Mouse (Mus musculus): ENCODE measurements around the gene Abcd1.
A peak's percentile ranks its signal among the peaks of the same experiment; 100 is the strongest.
"Not testable (repeated sequence)": the region's sequence is repeated elsewhere in the genome, so short reads cannot be mapped to it uniquely, and the experiment has no call there.

Abcd1 gene

GRCm38 (mm10) chrX:73739841-73740240 lies 23.4 kb downstream of the Abcd1 start:
- DNase-seq (ENCODE audit: low spot score in 2 of 2): not testable (repeated sequence)

DNA sequence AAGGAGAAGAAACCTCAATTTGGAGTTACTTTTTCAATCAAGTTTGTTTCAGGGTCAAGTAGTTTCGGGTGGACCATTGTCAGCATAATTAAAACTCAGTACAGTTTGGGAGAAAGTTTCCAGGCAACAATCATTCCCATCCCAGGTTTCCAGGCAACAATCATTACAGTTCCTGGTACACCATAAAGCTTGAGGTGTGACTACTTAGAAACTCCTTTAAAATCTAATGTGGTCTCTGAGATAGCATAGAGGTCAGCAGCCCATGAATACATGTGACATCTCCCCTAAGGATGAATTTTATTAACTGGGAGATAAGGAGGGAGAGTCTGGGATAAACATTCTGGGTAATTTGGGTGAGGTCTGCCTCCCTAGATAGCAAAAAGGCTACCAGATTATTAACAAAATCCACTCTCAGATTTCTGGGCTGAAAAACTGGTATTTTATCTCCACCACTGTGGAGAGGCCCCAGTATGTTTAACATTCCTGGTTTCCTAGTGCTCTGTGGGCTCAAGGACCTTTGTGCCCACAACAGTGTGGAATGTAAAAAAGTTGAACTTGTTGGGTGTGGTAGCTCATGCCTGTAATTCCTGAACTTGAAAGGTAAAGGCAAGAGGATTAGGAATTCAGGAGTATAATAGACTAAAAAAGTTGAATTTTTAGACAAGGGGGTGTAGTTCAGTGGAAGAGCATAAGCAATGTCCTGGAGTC lies 28.5 kb downstream of the Abcd1 start:
- no peak for DNase-seq (ENCODE audit: low spot score in 2 of 2)

- no peak for DNase-seq (ENCODE audit: low spot score in 2 of 2)
Observed at GRCm38 (mm10) chrX:73748977-73749376, 32.6 kb downstream of the Abcd1 start.

GRCm38 (mm10) chrX:73756334-73757140 lies 40.1 kb downstream of the Abcd1 start, which contains the start of gene Plxnb3:
Gene Plxnb3, plus strand, starts transcription at chrX:73757090.
- DNase-seq (ENCODE audit: low spot score in 2 of 2): no peak

DNA sequence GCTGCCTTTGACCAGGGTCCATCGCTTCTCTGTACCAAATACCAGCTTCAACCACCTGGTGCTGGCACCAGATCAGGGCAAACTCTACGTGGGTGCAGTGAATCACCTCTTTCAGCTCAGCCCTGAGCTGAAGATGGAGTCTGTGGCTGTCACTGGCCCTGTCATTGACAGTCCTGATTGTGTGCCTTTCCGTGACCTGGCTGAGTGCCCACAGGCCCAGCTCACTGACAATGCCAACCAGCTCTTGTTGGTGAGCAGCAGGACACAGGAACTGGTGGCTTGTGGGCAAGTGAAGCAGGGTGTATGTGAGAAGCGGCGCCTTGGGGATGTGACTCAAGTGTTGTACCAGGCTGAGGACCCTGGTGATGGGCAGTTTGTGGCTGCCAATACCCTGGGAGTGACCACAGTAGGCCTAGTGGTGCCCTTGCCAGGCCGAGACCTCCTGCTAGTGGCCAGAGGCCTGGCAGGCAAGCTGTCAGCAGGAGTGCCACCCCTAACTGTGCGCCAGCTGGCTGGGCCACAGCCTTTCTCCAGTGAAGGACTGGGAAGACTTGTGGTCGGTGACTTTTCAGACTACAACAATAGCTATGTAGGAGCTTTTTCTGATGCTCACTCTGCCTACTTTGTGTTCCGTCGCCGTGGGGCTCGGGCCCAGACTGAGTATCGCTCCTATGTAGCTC lies 42.4 kb downstream of the Abcd1 start:
- DNase-seq (ENCODE audit: low spot score in 2 of 2): peak in 1 of 2 experiments; percentile 33

DNA sequence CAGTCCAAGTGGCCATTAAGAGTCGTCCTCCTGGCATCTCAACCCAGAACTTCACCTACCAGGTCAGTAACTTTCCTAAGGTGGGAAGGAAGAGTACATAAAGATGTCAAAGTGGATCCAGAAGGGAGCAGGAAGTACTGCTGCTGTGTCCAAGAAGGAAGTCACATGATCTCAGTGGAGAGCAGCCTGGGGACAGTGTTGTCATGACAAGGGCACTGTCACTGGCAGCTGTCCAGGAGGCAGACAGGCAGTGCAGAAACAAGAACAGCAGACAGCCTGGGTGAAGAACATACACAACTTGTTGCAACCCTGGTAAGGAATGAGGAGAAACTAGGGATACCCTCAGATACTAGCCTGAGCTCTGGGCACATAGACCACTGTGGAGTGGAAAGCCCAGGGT lies 48.9 kb downstream of the Abcd1 start:
- DNase-seq (ENCODE audit: low spot score in 2 of 2): no peak

GRCm38 (mm10) chrX:73767267-73767666 lies 50.9 kb downstream of the Abcd1 start:
- no peak for DNase-seq (ENCODE audit: low spot score in 2 of 2)

- DNase-seq (ENCODE audit: low spot score in 2 of 2): peak; percentile 37 to 49
Observed at GRCm38 (mm10) chrX:73774168-73774760, 57.9 kb downstream of the Abcd1 start, which contains the start of gene Srpk3. Gene Srpk3, plus strand, starts transcription at chrX:73774405.

DNA sequence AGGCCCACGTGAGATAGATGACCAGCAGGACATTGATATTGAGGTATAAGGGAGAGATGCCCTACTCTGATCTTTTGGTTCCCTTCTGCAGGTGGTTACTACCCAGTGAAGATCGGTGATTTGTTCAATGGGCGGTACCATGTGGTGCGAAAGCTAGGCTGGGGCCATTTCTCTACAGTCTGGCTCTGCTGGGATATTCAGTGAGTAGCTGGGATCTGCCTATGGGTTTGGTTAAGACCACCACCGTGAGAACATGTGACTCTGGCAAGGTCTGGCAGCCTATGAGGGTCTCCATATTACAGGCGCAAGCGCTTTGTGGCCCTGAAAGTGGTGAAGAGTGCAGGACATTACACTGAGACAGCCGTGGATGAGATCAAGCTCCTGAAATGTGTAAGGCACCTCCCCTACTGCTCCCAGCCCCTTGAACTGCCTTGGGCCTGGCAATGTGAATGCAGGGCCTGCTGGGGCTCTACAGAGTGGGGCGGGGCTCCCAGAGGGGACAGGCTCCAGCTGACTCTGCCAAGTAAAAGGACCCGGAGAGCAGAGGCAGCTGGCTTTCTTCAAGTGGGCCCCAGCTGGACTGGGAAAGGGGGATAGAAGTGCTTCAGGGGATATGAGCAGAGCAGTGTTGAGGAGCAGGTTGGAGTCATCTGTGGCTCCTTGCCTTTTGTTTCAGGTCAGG lies 58.5 kb downstream of the Abcd1 start:
- DNase-seq (ENCODE audit: low spot score in 2 of 2): no peak

DNA sequence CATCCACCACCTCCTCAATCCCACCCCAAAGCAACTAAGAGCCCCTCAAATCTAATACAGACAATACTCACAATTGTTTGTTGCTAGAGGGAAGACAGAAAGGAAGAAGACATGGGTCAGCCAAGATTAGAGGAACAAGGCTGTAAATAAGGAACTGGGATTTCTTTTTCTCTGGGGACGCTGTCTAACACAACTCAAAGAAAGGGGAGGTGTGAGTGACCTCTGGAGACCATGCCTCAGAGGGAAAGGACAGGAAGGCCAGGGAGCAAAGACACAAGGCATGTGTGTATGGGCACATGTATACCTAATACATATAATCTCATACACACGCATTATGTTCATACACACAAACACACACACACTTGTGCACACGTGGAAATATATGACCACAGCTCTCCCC lies 65.8 kb downstream of the Abcd1 start:
- DNase-seq (ENCODE audit: low spot score in 2 of 2): no peak

- DNase-seq (ENCODE audit: low spot score in 2 of 2): no peak
Observed at GRCm38 (mm10) chrX:73785666-73786065, 69.3 kb downstream of the Abcd1 start.

DNA sequence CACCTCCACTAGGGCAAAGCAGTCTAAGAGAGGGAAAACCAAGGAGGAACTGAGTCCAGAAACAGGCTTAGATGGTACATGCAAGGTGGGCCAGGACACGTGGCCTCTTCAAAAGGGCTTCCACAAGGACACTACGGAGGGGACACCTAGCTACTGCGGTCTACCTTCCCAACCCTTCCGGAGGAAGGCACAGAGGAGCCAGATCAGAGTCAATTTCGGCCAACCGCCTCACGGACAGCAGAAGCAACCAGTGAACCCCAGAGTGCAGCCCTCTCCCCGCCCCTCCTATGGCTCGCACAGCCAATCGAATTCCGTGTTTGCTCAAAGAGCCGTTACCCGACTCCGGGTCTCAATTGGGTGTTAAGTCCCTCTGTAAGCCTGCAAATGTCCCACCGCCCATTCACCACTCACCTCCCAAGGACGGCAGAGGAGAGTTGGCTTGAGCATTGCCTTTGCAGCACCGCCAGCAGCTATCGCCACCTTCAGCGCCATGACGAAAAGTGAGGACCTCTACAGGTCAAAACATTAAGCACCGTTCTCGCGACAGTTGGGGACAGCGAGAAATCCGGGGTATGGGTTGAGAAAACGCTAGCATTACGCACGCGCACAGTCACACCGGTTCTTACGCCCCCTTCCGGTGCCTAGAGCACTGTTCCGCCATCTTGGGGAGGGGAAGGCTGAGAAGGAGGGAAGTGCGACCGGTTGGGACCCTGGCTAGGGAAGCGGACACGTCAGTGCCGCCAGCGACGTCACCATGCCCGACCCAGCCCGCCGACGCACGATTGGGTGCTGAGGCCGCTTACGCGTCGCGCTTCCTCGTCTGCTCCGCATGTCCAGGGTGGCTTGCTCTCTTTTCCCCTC lies 70.2 kb downstream of the Abcd1 start, which contains the start of the genes Idh3g and Ssr4:
Gene Idh3g, minus strand, starts transcription at position 534 of the 861 bp plus-strand sequence.
Gene Ssr4, plus strand, starts transcription at position 665 of the 861 bp plus-strand sequence.
- peak; percentile 92 to 93 for DNase-seq (ENCODE audit: low spot score in 2 of 2)

- no peak for DNase-seq (ENCODE audit: low spot score in 2 of 2)
Observed at GRCm38 (mm10) chrX:73787225-73787558, 70.8 kb downstream of the Abcd1 start.

All from right cerebral cortex, adult 2 months (tissue).